Mouse (Mus musculus): ENCODE results near the gene Txlna.

GRCm38 (mm10) chr4:129631867-129632266 lies 9.0 kb downstream of the Txlna start:
- no peak for TF ChIP-seq POLR2A (IDR thresholded peaks at IDR 0.05; ENCODE audit: extremely low read depth, insufficient read depth, low read length)
- no peak for TF ChIP-seq CTCF (IDR thresholded peaks at IDR 0.05; ENCODE audit: low read depth, low read length)

Data from liver, adult 2 months (tissue).